Mouse (Mus musculus) liver, embryonic 14.5 days (tissue): ENCODE data around the gene Apba3. TPM values are rescaled to one million over a fixed set of nuclear protein-coding genes. Genes with fewer than 3 reads are reported as not detected.

Source experiments
- ATAC-seq: fragments of 200-750 bp; cut with Nextera tagmentation; 2 replicates; pipeline ENCODE4 v1.8.0; 2017; ENCODE audit warnings: moderate number of reproducible peaks, mild to moderate bottlenecking, moderate library complexity; ENCODE audit not compliant: insufficient read depth
- DNase-seq, 3 experiments: peaks; one replicate each; pipeline ENCODE4 v3.0.0-alpha.2; 2012 to 2013; ENCODE audit warnings: low read depth in 3 of 3, low spot score in 3 of 3
- H3K27ac ChIP-seq: fragments of 300-500 bp; sonication (generic); 2 replicates; pipeline ENCODE4 v1.5.1; 2014; ENCODE audit warnings: moderate library complexity, mild to moderate bottlenecking, control low read depth, inconsistent platforms
- H3K27me3 ChIP-seq: fragments of 300-500 bp; sonication (generic); 2 replicates; pipeline ENCODE4 v1.6.1; 2014; ENCODE audit warnings: mild to moderate bottlenecking, low read length, moderate library complexity; ENCODE audit not compliant: control insufficient read depth, insufficient read depth
- H3K36me3 ChIP-seq: fragments of 300-500 bp; sonication (generic); replicated peaks from 2 replicates; pipeline ENCODE4 v1.6.1; 2014; ENCODE audit warnings: low read depth; ENCODE audit not compliant: control insufficient read depth, insufficient read depth
- H3K4me1 ChIP-seq, 2 experiments: fragments of 200-500 bp in 1 of 2; fragments of 300-500 bp in 1 of 2; sonication (generic) in 1 of 2; replicated peaks; 2 replicates each; pipeline ENCODE4 v1.6.1; 2012 to 2014; ENCODE audit warnings: antibody characterized with exemption in 1 of 2, inconsistent platforms in 1 of 2, low read length in 1 of 2; ENCODE audit not compliant: control insufficient read depth in 2 of 2, insufficient read depth in 2 of 2
- H3K4me2 ChIP-seq: fragments of 300-500 bp; sonication (generic); 2 replicates; pipeline ENCODE4 v1.6.1; 2014; ENCODE audit warnings: low read depth, mild to moderate bottlenecking, control low read depth, moderate library complexity
- H3K4me3 ChIP-seq, 2 experiments: fragments of 200-500 bp in 1 of 2; fragments of 300-500 bp in 1 of 2; sonication (generic) in 1 of 2; 2 replicates each; pipeline ENCODE4 v1.5.1; 2012 to 2014; ENCODE audit warnings: low read depth in 2 of 2, low read length in 2 of 2, mild to moderate bottlenecking in 2 of 2, control low read depth in 1 of 2, inconsistent platforms in 1 of 2, moderate library complexity in 1 of 2; ENCODE audit not compliant: insufficient read depth in 1 of 2
- H3K9ac ChIP-seq: fragments of 300-500 bp; sonication (generic); replicated peaks from 2 replicates; pipeline ENCODE4 v1.6.1; 2014; ENCODE audit warnings: mild to moderate bottlenecking, control low read depth, moderate library complexity
- H3K9me3 ChIP-seq: fragments of 300-500 bp; sonication (generic); 2 replicates; pipeline ENCODE4 v1.6.1; 2016; ENCODE audit warnings: low read length, mixed read lengths; ENCODE audit not compliant: control insufficient read depth
- CTCF ChIP-seq: IDR thresholded peaks from 2 replicates; pipeline ENCODE4 v1.5.1; 2016; ENCODE audit warnings: antibody characterized with exemption, low read depth, control low read depth
- EP300 ChIP-seq: IDR thresholded peaks from 2 replicates; pipeline ENCODE4 v1.6.1; 2016; ENCODE audit warnings: antibody characterized with exemption, low read depth
- WGBS: fragments of 180-500 bp; shearing (Covaris S2); extraction: QIAGEN DNeasy Blood & Tissue Kit; methylation state at CpG from one replicate; pipeline ENCODE4 v1.1.7; 2014; ENCODE audit not compliant: insufficient replicate concordance; 5-methylcytosine and 5-hydroxymethylcytosine counted together
- microRNA-seq: library from miRNA; unstranded; fragments of <30 nt; microRNA quantifications from one replicate; pipeline ENCODE4, GENCODE M21; 2016
- polyA plus RNA-seq, 2 experiments: library from polyadenylated mRNA; depleted of rRNA in 1 of 2; stranded (reverse) in 1 of 2; unstranded in 1 of 2; fragments of >200 nt; fragmentation: Nextera tagmentation in 1 of 2; extraction: Ambion mirVana in 1 of 2; gene quantifications; 2 replicates each; pipeline versions ENCODE4 v1.2.1 to v1.2.3; 2012 to 2014

Apba3 gene
- polyA plus RNA-seq, 2 experiments: 14.3 to 15.7 TPM

- WGBS: 1% methylated on average over 38 of the region's 38 CpGs
- peaks cover 26% of the 10 kb centered on the region for H3K36me3 ChIP-seq
- peak; percentile 94 to 96 (median 95) for DNase-seq
- no peaks in the 10 kb centered on the region for H3K27me3 ChIP-seq
- ATAC-seq: no peak
- peak overlapping the region; percentile 73 to 75 for H3K4me3 ChIP-seq
- peaks cover 11 to 12% of the 10 kb centered on the region in 2 experiments for H3K4me1 ChIP-seq
- no peaks in the 10 kb centered on the region for H3K9me3 ChIP-seq
- H3K9ac ChIP-seq: peak overlapping the region; percentile 67
- TF ChIP-seq CTCF: no peak
- TF ChIP-seq EP300: no peak
- peak overlapping the region; percentile 84 for H3K27ac ChIP-seq
- H3K4me2 ChIP-seq: peak overlapping the region; percentile 90
Observed at GRCm38 (mm10) chr10:81319741-81320549, 53.2 kb downstream of the Apba3 start.

- Histone ChIP-seq H3K9ac (peak within 1 kb of the TSS; percentile 75), H3K4me2 (peak within 1 kb of the TSS; percentile 90), H3K27me3 (no peaks in the 10 kb centered on the region), H3K36me3 (peaks cover 34% of the 10 kb centered on the region), H3K4me3 (peak within 1 kb of the TSS; percentile 73 to 89), H3K27ac (peak within 1 kb of the TSS; percentile 84), H3K9me3 (no peaks in the 10 kb centered on the region), H3K4me1 (peaks cover 11 to 12% of the 10 kb centered on the region in 2 experiments)
- peak; percentile 100 for DNase-seq
- WGBS: under 1% methylated on average over 68 of the region's 68 CpGs
- TF ChIP-seq CTCF (peak; percentile 60), EP300 (peak; percentile 67; the same call in 1 of the 2 replicates)
- peak; percentile 87 for ATAC-seq
Observed at GRCm38 (mm10) chr10:81320550-81321347, 54.0 kb downstream of the Apba3 start, which contains the start of gene Cactin. Gene Cactin, plus strand, starts transcription at chr10:81321103.

- peak overlapping the region; percentile 75 for H3K9ac ChIP-seq
- peak; percentile 0; the same call in 1 of the 2 replicates for ATAC-seq
- no peak for DNase-seq
- H3K4me1 ChIP-seq: peaks cover 11 to 12% of the 10 kb centered on the region in 2 experiments
- peak overlapping the region; percentile 90 for H3K4me2 ChIP-seq
- peak overlapping the region; percentile 84 for H3K27ac ChIP-seq
- no peaks in the 10 kb centered on the region for H3K27me3 ChIP-seq
- 2% methylated on average over 20 of the region's 20 CpGs for WGBS
- H3K9me3 ChIP-seq: no peaks in the 10 kb centered on the region
- peak overlapping the region; percentile 73 to 89 for H3K4me3 ChIP-seq
- peaks cover 41% of the 10 kb centered on the region for H3K36me3 ChIP-seq
- TF ChIP-seq CTCF: no peak
- TF ChIP-seq EP300: no peak
Observed at GRCm38 (mm10) chr10:81321436-81321835, 54.7 kb downstream of the Apba3 start.

- H3K9ac ChIP-seq: peak overlapping the region; percentile 75; the same call in 1 of the 2 replicates
- no peaks in the 10 kb centered on the region for H3K9me3 ChIP-seq
- peaks cover 7 to 12% of the 10 kb centered on the region in 2 experiments for H3K4me1 ChIP-seq
- DNase-seq (no peak), ATAC-seq (no peak)
- no peaks in the 10 kb centered on the region for H3K27me3 ChIP-seq
- H3K36me3 ChIP-seq: peaks cover 49% of the 10 kb centered on the region
- WGBS: 91% methylated on average over 27 of the region's 27 CpGs
- TF ChIP-seq CTCF (no peak), EP300 (no peak)
- H3K4me2 ChIP-seq: peak overlapping the region; percentile 90
- H3K4me3 ChIP-seq: peak overlapping the region; percentile 73 to 89; a peak in 3 of 4 replicates
- H3K27ac ChIP-seq: no peak overlapping the region
Observed at GRCm38 (mm10) chr10:81322444-81322843, 55.7 kb downstream of the Apba3 start.

Small RNA genes within 50 kb of the gene (microRNA-seq; reads per million reads assigned to microRNA genes)
- gene Mir3057: 8.5 reads per million, percentile 17 among the genes with 10 or more reads in this experiment

Other genes starting within 250 kb of the Apba3 start
Only the 30 nearest of the 33 such genes appear.
- 38.4 and 43.6 TPM in 2 replicates for gene Sgta, start 206.8 kb upstream of the Apba3 start, polyA plus RNA-seq (2012; rRNA removed)
- gene Sgta, start 206.8 kb upstream of the Apba3 start, polyA plus RNA-seq (2014; fragmentation: Nextera tagmentation; extraction: Ambion mirVana): 43.8 and 48.0 TPM in 2 replicates
- gene Thop1, start 196.9 kb upstream of the Apba3 start, polyA plus RNA-seq (2012; rRNA removed): 20.5 and 21.7 TPM in 2 replicates
- gene Thop1, start 196.9 kb upstream of the Apba3 start, polyA plus RNA-seq (2014; fragmentation: Nextera tagmentation; extraction: Ambion mirVana): 15.0 and 17.7 TPM in 2 replicates
- gene Creb3l3, start 168.1 kb upstream of the Apba3 start, polyA plus RNA-seq (2012; rRNA removed): 10.9 and 11.0 TPM in 2 replicates
- gene Creb3l3, start 168.1 kb upstream of the Apba3 start, polyA plus RNA-seq (2014; fragmentation: Nextera tagmentation; extraction: Ambion mirVana): 16.8 and 20.1 TPM in 2 replicates
- gene Map2k2, start 161.0 kb upstream of the Apba3 start, polyA plus RNA-seq (2012; rRNA removed): 56.0 and 60.3 TPM in 2 replicates
- gene Map2k2, start 161.0 kb upstream of the Apba3 start, polyA plus RNA-seq (2014; fragmentation: Nextera tagmentation; extraction: Ambion mirVana): 90.0 and 98.9 TPM in 2 replicates
- gene Zbtb7a, start 131.7 kb upstream of the Apba3 start, polyA plus RNA-seq (2012; rRNA removed): 15.2 and 16.3 TPM in 2 replicates
- gene Zbtb7a, start 131.7 kb upstream of the Apba3 start, polyA plus RNA-seq (2014; fragmentation: Nextera tagmentation; extraction: Ambion mirVana): 25.1 and 30.8 TPM in 2 replicates
- gene Pias4, start 99.0 kb upstream of the Apba3 start, polyA plus RNA-seq (2012; rRNA removed): 11.2 and 13.2 TPM in 2 replicates
- gene Pias4, start 99.0 kb upstream of the Apba3 start, polyA plus RNA-seq (2014; fragmentation: Nextera tagmentation; extraction: Ambion mirVana): 14.9 and 19.0 TPM in 2 replicates
- 476 and 570 TPM in 2 replicates for gene Eef2, start 90.3 kb upstream of the Apba3 start, polyA plus RNA-seq (2012; rRNA removed)
- gene Eef2, start 90.3 kb upstream of the Apba3 start, polyA plus RNA-seq (2014; fragmentation: Nextera tagmentation; extraction: Ambion mirVana): 233 and 270 TPM in 2 replicates
- gene Dapk3, start 84.0 kb upstream of the Apba3 start, polyA plus RNA-seq (2012; rRNA removed): 16.6 and 17.6 TPM in 2 replicates
- gene Dapk3, start 84.0 kb upstream of the Apba3 start, polyA plus RNA-seq (2014; fragmentation: Nextera tagmentation; extraction: Ambion mirVana): 13.0 and 16.5 TPM in 2 replicates
- gene 4930442H23Rik, start 83.1 kb upstream of the Apba3 start, polyA plus RNA-seq (2012; rRNA removed): not detected in 2 replicates
- gene 4930442H23Rik, start 83.1 kb upstream of the Apba3 start, polyA plus RNA-seq (2014; fragmentation: Nextera tagmentation; extraction: Ambion mirVana): not detected in 2 replicates
- gene Nmrk2, start 64.9 kb upstream of the Apba3 start, polyA plus RNA-seq (2012; rRNA removed): not detected in 2 replicates
- not detected in 2 replicates for gene Nmrk2, start 64.9 kb upstream of the Apba3 start, polyA plus RNA-seq (2014; fragmentation: Nextera tagmentation; extraction: Ambion mirVana)
- 0.01 and 0.14 TPM in 2 replicates for gene Atcay, start 36.1 kb upstream of the Apba3 start, polyA plus RNA-seq (2012; rRNA removed)
- not detected in 2 replicates for gene Atcay, start 36.1 kb upstream of the Apba3 start, polyA plus RNA-seq (2014; fragmentation: Nextera tagmentation; extraction: Ambion mirVana)
- gene Zfr2, start 33.8 kb upstream of the Apba3 start, polyA plus RNA-seq (2012; rRNA removed): 0.39 and 0.46 TPM in 2 replicates
- 0.21 and 0.38 TPM in 2 replicates for gene Zfr2, start 33.8 kb upstream of the Apba3 start, polyA plus RNA-seq (2014; fragmentation: Nextera tagmentation; extraction: Ambion mirVana)
- gene Matk, start 14.0 kb upstream of the Apba3 start, polyA plus RNA-seq (2012; rRNA removed): 0.74 and 1.1 TPM in 2 replicates
- 1.3 and 1.6 TPM in 2 replicates for gene Matk, start 14.0 kb upstream of the Apba3 start, polyA plus RNA-seq (2014; fragmentation: Nextera tagmentation; extraction: Ambion mirVana)
- 42.8 and 49.9 TPM in 2 replicates for gene Mrpl54, start within 50 bp of the Apba3 start, polyA plus RNA-seq (2012; rRNA removed)
- 113 and 120 TPM in 2 replicates for gene Mrpl54, start within 50 bp of the Apba3 start, polyA plus RNA-seq (2014; fragmentation: Nextera tagmentation; extraction: Ambion mirVana)
- gene Tjp3, start 24.6 kb downstream of the Apba3 start, polyA plus RNA-seq (2012; rRNA removed): 0.38 and 0.40 TPM in 2 replicates
- gene Tjp3, start 24.6 kb downstream of the Apba3 start, polyA plus RNA-seq (2014; fragmentation: Nextera tagmentation; extraction: Ambion mirVana): 0.20 and 0.37 TPM in 2 replicates
- 12.8 and 13.1 TPM in 2 replicates for gene Pip5k1c, start 26.0 kb downstream of the Apba3 start, polyA plus RNA-seq (2012; rRNA removed)
- gene Pip5k1c, start 26.0 kb downstream of the Apba3 start, polyA plus RNA-seq (2014; fragmentation: Nextera tagmentation; extraction: Ambion mirVana): 10.5 and 12.5 TPM in 2 replicates
- gene Cactin, start 54.1 kb downstream of the Apba3 start, polyA plus RNA-seq (2012; rRNA removed): 20.8 and 24.3 TPM in 2 replicates
- 12.1 and 16.6 TPM in 2 replicates for gene Cactin, start 54.1 kb downstream of the Apba3 start, polyA plus RNA-seq (2014; fragmentation: Nextera tagmentation; extraction: Ambion mirVana)
- gene Tbxa2r, start 61.8 kb downstream of the Apba3 start, polyA plus RNA-seq (2012; rRNA removed): 2.4 and 3.1 TPM in 2 replicates
- gene Tbxa2r, start 61.8 kb downstream of the Apba3 start, polyA plus RNA-seq (2014; fragmentation: Nextera tagmentation; extraction: Ambion mirVana): 1.9 and 3.3 TPM in 2 replicates
- 0.01 TPM in 2 replicates for gene Gipc3, start 76.3 kb downstream of the Apba3 start, polyA plus RNA-seq (2012; rRNA removed)
- not detected in 2 replicates for gene Gipc3, start 76.3 kb downstream of the Apba3 start, polyA plus RNA-seq (2014; fragmentation: Nextera tagmentation; extraction: Ambion mirVana)
- gene Hmg20b, start 83.5 kb downstream of the Apba3 start, polyA plus RNA-seq (2012; rRNA removed): 20.6 and 24.9 TPM in 2 replicates
- 20.3 and 23.7 TPM in 2 replicates for gene Hmg20b, start 83.5 kb downstream of the Apba3 start, polyA plus RNA-seq (2014; fragmentation: Nextera tagmentation; extraction: Ambion mirVana)
- 8.4 and 9.3 TPM in 2 replicates for gene Mfsd12, start 90.5 kb downstream of the Apba3 start, polyA plus RNA-seq (2012; rRNA removed)
- 6.1 and 8.3 TPM in 2 replicates for gene Mfsd12, start 90.5 kb downstream of the Apba3 start, polyA plus RNA-seq (2014; fragmentation: Nextera tagmentation; extraction: Ambion mirVana)
- 0.55 and 0.78 TPM in 2 replicates for gene 4930404N11Rik, start 98.9 kb downstream of the Apba3 start, polyA plus RNA-seq (2012; rRNA removed)
- gene 4930404N11Rik, start 98.9 kb downstream of the Apba3 start, polyA plus RNA-seq (2014; fragmentation: Nextera tagmentation; extraction: Ambion mirVana): 0.44 and 0.60 TPM in 2 replicates
- gene Fzr1, start 111.6 kb downstream of the Apba3 start, polyA plus RNA-seq (2012; rRNA removed): 73.1 and 86.2 TPM in 2 replicates
- gene Fzr1, start 111.6 kb downstream of the Apba3 start, polyA plus RNA-seq (2014; fragmentation: Nextera tagmentation; extraction: Ambion mirVana): 80.5 and 85.2 TPM in 2 replicates
- 29.8 and 32.2 TPM in 2 replicates for gene Dohh, start 117.5 kb downstream of the Apba3 start, polyA plus RNA-seq (2012; rRNA removed)
- 35.0 and 39.7 TPM in 2 replicates for gene Dohh, start 117.5 kb downstream of the Apba3 start, polyA plus RNA-seq (2014; fragmentation: Nextera tagmentation; extraction: Ambion mirVana)
- 1.0 and 1.7 TPM in 2 replicates for gene Gm48551, start 117.5 kb downstream of the Apba3 start, polyA plus RNA-seq (2012; rRNA removed)
- gene Gm48551, start 117.5 kb downstream of the Apba3 start, polyA plus RNA-seq (2014; fragmentation: Nextera tagmentation; extraction: Ambion mirVana): 0.37 and 0.47 TPM in 2 replicates
- gene Gm48552, start 122.0 kb downstream of the Apba3 start, polyA plus RNA-seq (2012; rRNA removed): 0.78 and 0.90 TPM in 2 replicates
- 0.21 and 0.36 TPM in 2 replicates for gene Gm48552, start 122.0 kb downstream of the Apba3 start, polyA plus RNA-seq (2014; fragmentation: Nextera tagmentation; extraction: Ambion mirVana)
- gene Smim24, start 126.1 kb downstream of the Apba3 start, polyA plus RNA-seq (2012; rRNA removed): 1.6 and 1.9 TPM in 2 replicates
- 1.7 and 1.8 TPM in 2 replicates for gene Smim24, start 126.1 kb downstream of the Apba3 start, polyA plus RNA-seq (2014; fragmentation: Nextera tagmentation; extraction: Ambion mirVana)
- 1.2 and 1.3 TPM in 2 replicates for gene Nfic, start 188.7 kb downstream of the Apba3 start, polyA plus RNA-seq (2012; rRNA removed)
- 4.6 and 7.3 TPM in 2 replicates for gene Nfic, start 188.7 kb downstream of the Apba3 start, polyA plus RNA-seq (2014; fragmentation: Nextera tagmentation; extraction: Ambion mirVana)
- 0.02 and 0.32 TPM in 2 replicates for gene Celf5, start 215.7 kb downstream of the Apba3 start, polyA plus RNA-seq (2012; rRNA removed)
- gene Celf5, start 215.7 kb downstream of the Apba3 start, polyA plus RNA-seq (2014; fragmentation: Nextera tagmentation; extraction: Ambion mirVana): not detected in 2 replicates
- gene Ncln, start 229.4 kb downstream of the Apba3 start, polyA plus RNA-seq (2012; rRNA removed): 55.7 and 71.3 TPM in 2 replicates
- gene Ncln, start 229.4 kb downstream of the Apba3 start, polyA plus RNA-seq (2014; fragmentation: Nextera tagmentation; extraction: Ambion mirVana): 23.7 and 29.4 TPM in 2 replicates